Mouse (Mus musculus): ENCODE results near the gene Hipk2.

- no peak for TF ChIP-seq EP300 (optimal IDR thresholded peaks at IDR 0.05)
- TF ChIP-seq CTCF (IDR thresholded peaks at IDR 0.05; ENCODE audit: low read depth): no peak
Observed at GRCm38 (mm10) chr6:38810121-38810475, 65.9 kb downstream of the Hipk2 start.
